Comparison of ENCODE assay signal across 12 mouse cellular contexts in the genomic region with DNA sequence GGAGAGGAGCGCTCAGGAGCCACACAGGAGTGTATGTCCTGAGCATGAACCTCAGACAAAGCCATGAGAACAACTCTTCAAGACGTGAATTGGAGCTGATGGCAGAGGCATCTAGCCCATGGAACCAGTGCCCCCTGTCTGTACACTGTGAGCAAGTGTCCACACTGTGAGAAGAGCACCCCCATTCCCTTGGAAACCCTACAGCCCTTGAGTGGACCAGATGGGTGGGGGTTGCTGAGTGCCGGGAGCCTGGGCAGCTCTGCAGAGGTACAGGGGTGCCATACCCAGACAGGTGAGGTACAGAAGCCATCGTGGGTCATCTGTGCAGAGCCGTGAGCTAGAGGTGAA. TPM values are rescaled to one million over a fixed set of nuclear protein-coding genes. Genes with fewer than 3 reads are reported as not detected.
DNase-seq lines count a peak whose midpoint lies in the region; ATAC-seq and TF ChIP-seq lines count a peak whose summit lies in the region.
"Had no signal": no experiment of that assay in that cellular context is flagged by ENCODE, and none has a peak within 500 bp of the region (broad histone marks: within the 10 kb centered on the region; RNA-seq: fewer than 3 reads in every experiment).

No protein-coding gene starts in this region.

- peak; percentile 50; the same call in 1 of the 2 replicates for ATAC-seq in cerebellum, adult (ENCODE audit: insufficient number of reproducible peaks, low FRiP score, low TSS enrichment)
- 0 out of 2 replicates have a peak, but pooled peaks have one; percentile 26 for ATAC-seq in lung, embryonic 14.5 days (ENCODE audit: insufficient read depth)
- ATAC-seq in hindbrain, embryonic 14.5 days (ENCODE audit: low FRiP score) = peak; percentile 22; the same call in 1 of the 2 replicates
- ATAC-seq in neural tube, embryonic 13.5 days (ENCODE audit: low read depth) = no peak; the same call in 1 of the 2 replicates

- H3K9me3 ChIP-seq in lung, embryonic 14.5 days (ENCODE audit: low read depth, low read length) = no peaks in the 10 kb centered on the region
- no peaks in the 10 kb centered on the region for H3K9me3 ChIP-seq in hindbrain, embryonic 14.5 days (ENCODE audit: control insufficient read depth, low read length)
- no peaks in the 10 kb centered on the region for H3K9me3 ChIP-seq in neural tube, embryonic 13.5 days
- H3K9me3 ChIP-seq: limb, embryonic 12.5 days had no signal

- no peak overlapping the region for H3K4me3 ChIP-seq in lung, embryonic 14.5 days (ENCODE audit: low read depth, low read length)
- H3K4me3 ChIP-seq in hindbrain, embryonic 14.5 days (replicated peaks; ENCODE audit: low read length) = no peak overlapping the region
- H3K4me3 ChIP-seq in neural tube, embryonic 13.5 days = no peak overlapping the region
- H3K4me3 ChIP-seq: gastrocnemius, adult 2 months; limb, embryonic 12.5 days had no signal

- H3K9ac ChIP-seq in lung, embryonic 14.5 days = no peak overlapping the region
- no peak overlapping the region for H3K9ac ChIP-seq in hindbrain, embryonic 14.5 days
- no peak overlapping the region for H3K9ac ChIP-seq in neural tube, embryonic 13.5 days
- H3K9ac ChIP-seq: limb, embryonic 12.5 days had no signal

- no peak overlapping the region for H3K4me2 ChIP-seq in lung, embryonic 14.5 days
- H3K4me2 ChIP-seq in hindbrain, embryonic 14.5 days (replicated peaks) = no peak overlapping the region
- H3K4me2 ChIP-seq in neural tube, embryonic 13.5 days = no peak overlapping the region
- H3K4me2 ChIP-seq: limb, embryonic 12.5 days had no signal

- H3K27me3 ChIP-seq in lung, embryonic 14.5 days (ENCODE audit: insufficient read depth, low read length) = no peaks in the 10 kb centered on the region
- no peaks in the 10 kb centered on the region for H3K27me3 ChIP-seq in hindbrain, embryonic 14.5 days (ENCODE audit: control insufficient read depth, insufficient read depth, low read length)
- H3K27me3 ChIP-seq in neural tube, embryonic 13.5 days = no peaks in the 10 kb centered on the region

- H3K4me1 ChIP-seq in lung, embryonic 14.5 days (ENCODE audit: insufficient read depth) = peaks cover 7% of the 10 kb centered on the region; the same call in 1 of the 2 replicates
- H3K4me1 ChIP-seq in hindbrain, embryonic 14.5 days (replicated peaks; ENCODE audit: control insufficient read depth, insufficient read depth, low read length) = peaks cover 14% of the 10 kb centered on the region
- H3K4me1 ChIP-seq in neural tube, embryonic 13.5 days (replicated peaks) = peaks cover 24% of the 10 kb centered on the region

- DNase-seq in cerebellum, adult 18-20 months = no peak
- no peak for DNase-seq in lung, embryonic 14.5 days
- no peak for DNase-seq in lung, postnatal 36 days
- no peak for DNase-seq in hindbrain, embryonic 14.5 days (ENCODE audit: low spot score)
- DNase-seq in yolk sac, embryonic 10.5 days (ENCODE audit: low spot score) = no peak
- no peak for DNase-seq in kidney, postnatal 25 days
- DNase-seq: gastrocnemius, adult 2 months; thymus, postnatal 36 days had no signal

- no peak overlapping the region for H3K27ac ChIP-seq in lung, embryonic 14.5 days (ENCODE audit: low read depth)
- H3K27ac ChIP-seq in hindbrain, embryonic 14.5 days = no peak overlapping the region
- H3K27ac ChIP-seq in neural tube, embryonic 13.5 days (replicated peaks) = 0 out of 2 replicates have a peak overlapping the region, but pooled peaks have one; percentile 63
- H3K27ac ChIP-seq: gastrocnemius, adult 2 months; limb, embryonic 12.5 days had no signal

- peak; percentile 40; the same call in 1 of the 2 replicates for TF ChIP-seq CTCF in lung, embryonic 14.5 days (IDR thresholded peaks at IDR 0.05; ENCODE audit: low read depth)

- H3K36me3 ChIP-seq in lung, embryonic 14.5 days (ENCODE audit: insufficient read depth) = no peaks in the 10 kb centered on the region
- no peaks in the 10 kb centered on the region for H3K36me3 ChIP-seq in hindbrain, embryonic 14.5 days (replicated peaks; ENCODE audit: control insufficient read depth, insufficient read depth)
- H3K36me3 ChIP-seq in neural tube, embryonic 13.5 days = no peaks in the 10 kb centered on the region
- H3K36me3 ChIP-seq: limb, embryonic 12.5 days had no signal

- WGBS in lung, embryonic 14.5 days = 66% methylated on average over 5 of the region's 5 CpGs
- 71% methylated on average over 5 of the region's 5 CpGs for WGBS in hindbrain, embryonic 14.5 days
- whole genome bisulfite sequencing in neural tube, embryonic 13.5 days = 65% methylated on average over 5 of the region's 5 CpGs

RNA-seq across cellular contexts. Expression of a gene that starts 11.9 kb away (rescaled TPM):
- 37.2 and 39.1 TPM in 2 replicates for polyA plus RNA-seq in lung, embryonic 14.5 days (2014; fragmentation: Nextera tagmentation; extraction: Ambion mirVana)
- polyA plus RNA-seq in hindbrain, embryonic 14.5 days (2014; fragmentation: Nextera tagmentation; extraction: Ambion mirVana) = 149 and 171 TPM in 2 replicates
- 91.1 and 99.2 TPM in 2 replicates for polyA plus RNA-seq in neural tube, embryonic 13.5 days (2015; fragmentation: Nextera tagmentation; extraction: Ambion mirVana)

RNA-seq across cellular contexts. Expression of a gene that starts 25.7 kb away (rescaled TPM):
- 12.2 and 14.2 TPM in 2 replicates for polyA plus RNA-seq in lung, embryonic 14.5 days (2014; fragmentation: Nextera tagmentation; extraction: Ambion mirVana)
- 14.0 and 14.4 TPM in 2 replicates for polyA plus RNA-seq in hindbrain, embryonic 14.5 days (2014; fragmentation: Nextera tagmentation; extraction: Ambion mirVana)
- polyA plus RNA-seq in neural tube, embryonic 13.5 days (2015; fragmentation: Nextera tagmentation; extraction: Ambion mirVana) = 19.1 and 19.9 TPM in 2 replicates

RNA-seq across cellular contexts. Expression of a gene that starts 35.0 kb away (rescaled TPM):
- polyA plus RNA-seq in lung, embryonic 14.5 days (2014; fragmentation: Nextera tagmentation; extraction: Ambion mirVana) = 119 and 120 TPM in 2 replicates
- 72.3 and 87.2 TPM in 2 replicates for polyA plus RNA-seq in hindbrain, embryonic 14.5 days (2014; fragmentation: Nextera tagmentation; extraction: Ambion mirVana)
- polyA plus RNA-seq in neural tube, embryonic 13.5 days (2015; fragmentation: Nextera tagmentation; extraction: Ambion mirVana) = 91.2 and 99.1 TPM in 2 replicates

RNA-seq across cellular contexts. Expression of a gene that starts 55.7 kb away (rescaled TPM):
- polyA plus RNA-seq in lung, embryonic 14.5 days (2014; fragmentation: Nextera tagmentation; extraction: Ambion mirVana) = not detected in 2 replicates
- polyA plus RNA-seq in hindbrain, embryonic 14.5 days (2014; fragmentation: Nextera tagmentation; extraction: Ambion mirVana) = 0.10 and 0.19 TPM in 2 replicates
- 0.08 and 0.17 TPM in 2 replicates for polyA plus RNA-seq in neural tube, embryonic 13.5 days (2015; fragmentation: Nextera tagmentation; extraction: Ambion mirVana)
- polyA plus RNA-seq: spleen, adult 2 months had no signal
